Mouse (Mus musculus): ENCODE data around the gene Pik3r4.
"Not testable (repeated sequence)": the region's sequence is repeated elsewhere in the genome, so short reads cannot be mapped to it uniquely, and the experiment has no call there.

Pik3r4 gene

GRCm38 (mm10) chr9:105642460-105643371, at the start of gene Pik3r4:
Gene Pik3r4, plus strand, starts transcription at chr9:105642978.
- peak; percentile 86 for DNase-seq (ENCODE audit: low spot score)

DNA sequence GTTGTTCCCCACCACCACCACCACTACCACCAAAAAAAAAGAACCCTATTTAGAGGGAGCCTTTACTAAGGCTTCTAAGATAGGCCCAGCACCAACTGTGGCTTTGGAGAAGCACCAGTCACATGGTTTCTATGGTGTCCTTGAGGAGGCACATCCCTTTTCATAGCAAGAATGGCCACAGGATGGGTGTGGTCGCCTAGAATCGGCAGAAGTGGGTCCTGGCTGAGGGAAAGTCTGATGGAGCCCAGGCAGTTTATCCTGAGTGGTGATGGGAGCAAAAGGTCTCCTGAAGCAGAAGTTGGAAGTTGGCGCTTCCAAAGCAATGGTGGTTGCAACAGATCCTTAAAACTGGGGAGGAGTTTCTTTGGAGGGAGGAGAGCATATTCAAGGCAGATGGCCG, 43.9 kb upstream of the Pik3r4 start:
- DNase-seq (ENCODE audit: low spot score): no peak

GRCm38 (mm10) chr9:105611980-105612771, 30.6 kb upstream of the Pik3r4 start:
- DNase-seq (ENCODE audit: low spot score): peak; percentile 33

DNA sequence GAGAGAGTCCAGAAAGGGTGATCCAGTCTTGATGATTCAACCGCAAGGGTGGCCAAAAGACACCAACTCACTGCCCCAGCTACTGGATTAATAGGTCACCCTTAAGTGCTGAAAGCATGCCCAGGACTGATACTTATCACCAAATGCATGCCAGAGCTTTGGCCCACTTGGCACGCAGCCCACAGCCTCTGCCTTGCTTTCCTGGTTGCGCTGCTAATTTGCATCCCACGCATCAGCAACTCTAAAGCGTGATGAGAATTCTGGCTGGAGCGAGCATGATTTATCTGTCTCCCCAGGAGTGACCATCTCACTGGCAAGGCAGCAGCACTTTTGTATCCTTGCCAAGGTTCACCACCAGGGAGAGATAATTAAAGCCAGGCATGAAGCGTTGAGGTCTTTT, 29.9 kb upstream of the Pik3r4 start:
- DNase-seq (ENCODE audit: low spot score): no peak

- DNase-seq (ENCODE audit: low spot score): no peak
Measured at GRCm38 (mm10) chr9:105615952-105616351, 26.8 kb upstream of the Pik3r4 start.

DNA sequence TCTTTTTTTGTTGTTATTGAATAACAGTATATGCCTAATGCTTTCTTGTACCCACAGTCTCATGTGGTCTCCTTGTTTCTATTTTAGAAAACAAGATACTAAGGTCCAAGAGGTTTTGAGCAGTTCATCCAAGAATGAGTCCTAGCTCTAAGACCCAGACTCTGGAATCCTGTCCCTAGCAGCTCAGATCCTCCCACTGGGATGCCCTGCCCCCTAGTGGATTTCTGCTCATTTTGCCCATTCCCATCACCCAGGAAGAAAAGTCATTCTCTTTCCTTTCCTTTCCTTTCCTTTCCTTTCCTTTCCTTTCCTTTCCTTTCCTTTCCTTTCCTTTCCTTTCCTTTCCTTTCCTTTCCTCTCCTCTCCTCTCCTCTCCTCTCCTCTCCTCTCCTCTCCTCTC, 25.5 kb upstream of the Pik3r4 start:
- peak; percentile 26 for DNase-seq (ENCODE audit: low spot score)

- DNase-seq (ENCODE audit: low spot score): peak; percentile 27
Measured at GRCm38 (mm10) chr9:105633961-105634360, 8.8 kb upstream of the Pik3r4 start.

DNA sequence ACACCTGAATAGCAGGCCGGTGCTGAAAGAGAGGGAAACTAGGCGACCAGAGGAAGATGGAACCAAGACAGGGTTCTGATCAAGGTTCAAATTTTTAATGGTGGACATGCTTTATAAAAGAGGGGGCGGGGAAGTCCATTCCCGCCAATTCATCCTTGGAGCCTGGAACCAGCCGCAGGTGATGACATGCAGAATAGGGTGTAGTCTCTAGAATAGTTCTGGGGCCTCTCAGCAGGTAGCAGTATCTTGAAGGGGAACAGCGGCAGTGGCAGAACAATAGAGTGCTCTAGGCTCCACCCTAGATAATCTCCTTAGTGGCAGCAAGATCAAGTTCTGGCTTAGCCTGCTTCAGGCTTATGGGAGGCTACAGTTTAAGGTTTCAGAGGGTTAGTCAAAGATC, 1.4 kb upstream of the Pik3r4 start:
- not testable (repeated sequence) for DNase-seq (ENCODE audit: low spot score)

DNA sequence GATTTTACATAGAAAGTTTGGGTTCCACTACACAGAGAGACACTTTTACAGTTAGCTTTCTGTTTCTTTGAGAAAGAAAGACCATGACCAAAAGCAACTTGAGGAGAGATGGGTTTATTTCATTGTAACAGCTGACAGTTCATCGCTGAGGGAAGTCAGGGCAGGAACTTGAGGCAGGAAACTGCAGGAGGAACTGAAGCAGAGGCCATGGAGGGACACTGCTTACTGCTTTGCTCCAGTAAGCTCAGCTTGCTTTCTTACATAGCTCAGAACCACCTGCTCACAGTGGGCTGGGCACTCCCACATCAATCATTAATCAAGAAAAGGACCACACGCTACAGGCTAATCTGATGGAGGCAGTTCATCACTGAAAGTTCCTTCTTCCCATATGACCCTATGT, 13.4 kb downstream of the Pik3r4 start:
- DNase-seq (ENCODE audit: low spot score): no peak

GRCm38 (mm10) chr9:105658216-105658615, 15.4 kb downstream of the Pik3r4 start:
- DNase-seq (ENCODE audit: low spot score): no peak

DNA sequence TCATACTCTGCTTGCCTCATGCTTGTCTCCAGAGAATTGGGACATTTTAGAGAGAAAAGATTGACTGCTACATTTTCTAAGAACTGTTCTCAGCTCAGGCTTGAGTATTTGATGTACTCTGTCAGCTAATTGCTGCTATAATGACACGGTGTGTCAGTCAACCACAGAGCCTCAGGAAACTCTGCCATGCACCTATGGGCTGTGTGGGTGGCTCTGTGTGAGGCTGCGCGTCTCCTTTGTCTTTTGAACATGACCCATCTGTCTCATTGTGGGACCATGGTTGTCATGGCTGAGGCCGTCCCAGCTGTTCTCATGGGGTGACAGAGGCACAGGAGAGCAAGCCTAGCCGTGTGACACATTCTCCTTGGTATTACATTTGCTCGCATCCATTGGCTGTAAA, 17.1 kb downstream of the Pik3r4 start:
- DNase-seq (ENCODE audit: low spot score): peak; percentile 40

- DNase-seq (ENCODE audit: low spot score): no peak
Measured at GRCm38 (mm10) chr9:105665269-105665668, 22.5 kb downstream of the Pik3r4 start.

- DNase-seq (ENCODE audit: low spot score): no peak
Measured at GRCm38 (mm10) chr9:105670916-105671315, 28.1 kb downstream of the Pik3r4 start.

- no peak for DNase-seq (ENCODE audit: low spot score)
Measured at GRCm38 (mm10) chr9:105672032-105672431, 29.3 kb downstream of the Pik3r4 start.

DNA sequence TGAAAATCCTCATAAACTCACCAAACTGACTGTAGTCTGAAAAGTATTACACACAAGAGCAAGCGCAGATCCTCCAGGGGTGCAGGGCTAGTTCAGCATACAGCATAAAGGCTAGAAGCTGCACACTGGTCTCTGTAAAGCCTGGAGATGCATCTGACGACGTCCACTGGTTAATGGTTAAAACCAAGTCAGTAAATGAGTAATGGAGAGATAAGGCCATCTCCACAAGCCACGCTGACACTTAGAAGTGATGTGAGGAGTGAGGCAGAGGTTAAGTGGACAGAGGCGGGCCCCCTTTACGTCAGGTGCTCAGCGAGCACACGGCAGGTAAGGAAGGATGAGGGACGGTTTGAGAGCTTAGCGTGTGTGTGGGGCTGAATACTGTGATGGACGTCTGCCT, 33.2 kb downstream of the Pik3r4 start:
- no peak for DNase-seq (ENCODE audit: low spot score)

DNA sequence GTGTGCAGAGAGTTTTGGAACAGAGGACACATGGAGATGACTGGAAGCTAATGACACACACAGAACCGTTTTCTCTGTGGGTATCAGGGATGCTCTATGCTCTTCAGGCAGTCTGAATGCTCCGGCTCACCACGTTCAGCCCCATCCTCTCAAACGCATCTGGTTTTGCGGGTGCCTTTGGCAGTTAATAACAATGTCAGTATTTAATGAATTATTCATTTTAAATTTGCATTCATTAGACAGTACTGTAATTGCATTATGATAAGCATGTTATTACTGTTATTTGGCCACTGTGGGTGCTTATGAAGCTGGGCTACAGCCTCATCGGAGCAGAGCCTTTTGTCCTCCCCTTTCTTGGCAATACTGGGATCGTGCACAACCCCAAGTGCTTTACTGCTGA, 38.6 kb downstream of the Pik3r4 start:
- no peak for DNase-seq (ENCODE audit: low spot score)

DNA sequence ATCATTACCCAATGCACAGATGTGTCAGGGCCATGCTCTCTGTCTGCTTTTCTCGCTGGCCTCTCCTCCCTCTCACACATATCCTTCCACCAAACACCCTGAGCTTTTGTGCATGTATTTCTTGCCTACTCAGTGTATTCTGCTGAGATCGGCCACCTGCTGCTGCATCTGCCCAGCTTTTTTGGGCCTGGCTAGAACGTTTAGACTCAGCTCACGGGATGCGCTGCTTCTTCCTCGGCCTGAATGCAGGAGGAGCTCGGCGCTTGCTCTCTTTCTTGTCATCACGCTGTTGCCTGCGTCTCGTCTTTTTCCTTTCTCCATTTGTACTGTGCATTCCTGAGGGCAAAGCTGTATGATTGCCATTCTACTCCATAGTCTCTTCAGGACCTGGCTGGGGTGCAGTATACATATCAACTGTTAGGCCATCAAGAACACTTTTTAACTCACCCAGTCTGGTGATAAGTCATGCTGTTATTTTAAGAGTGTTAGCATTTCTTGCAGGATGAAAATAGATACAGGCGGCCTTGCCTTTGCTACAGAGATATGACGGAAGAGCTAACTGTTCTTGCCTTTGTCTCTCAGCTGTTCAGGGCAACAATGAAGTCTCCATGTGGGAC, 41.9 kb downstream of the Pik3r4 start:
- no peak for DNase-seq (ENCODE audit: low spot score)

- no peak for DNase-seq (ENCODE audit: low spot score)
Measured at GRCm38 (mm10) chr9:105689485-105689884, 46.7 kb downstream of the Pik3r4 start.

- DNase-seq (ENCODE audit: low spot score): peak; percentile 67
Measured at GRCm38 (mm10) chr9:105692472-105692871, 49.7 kb downstream of the Pik3r4 start.

DNA sequence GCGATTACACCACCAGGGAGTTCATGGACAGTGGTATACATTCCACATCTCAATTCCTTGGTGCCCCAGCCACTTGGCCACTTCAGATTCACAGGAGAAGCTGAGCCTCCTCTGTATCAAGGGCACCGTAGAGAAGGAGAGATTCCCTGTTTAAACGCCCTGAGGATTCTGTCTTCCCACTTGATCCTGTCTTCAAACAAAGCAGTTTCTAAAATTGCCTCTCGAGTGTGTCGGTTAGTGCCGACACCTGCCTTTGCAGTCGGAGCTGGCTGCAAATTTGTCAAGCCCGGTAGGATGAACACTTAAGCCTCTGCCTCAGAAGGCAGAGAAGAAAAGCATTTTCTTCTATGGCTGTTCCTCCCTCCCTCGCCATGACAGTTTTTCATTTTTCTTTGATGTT, 50.3 kb downstream of the Pik3r4 start:
- DNase-seq (ENCODE audit: low spot score): no peak

- no peak for DNase-seq (ENCODE audit: low spot score)
Measured at GRCm38 (mm10) chr9:105693854-105694253, 51.1 kb downstream of the Pik3r4 start.

DNA sequence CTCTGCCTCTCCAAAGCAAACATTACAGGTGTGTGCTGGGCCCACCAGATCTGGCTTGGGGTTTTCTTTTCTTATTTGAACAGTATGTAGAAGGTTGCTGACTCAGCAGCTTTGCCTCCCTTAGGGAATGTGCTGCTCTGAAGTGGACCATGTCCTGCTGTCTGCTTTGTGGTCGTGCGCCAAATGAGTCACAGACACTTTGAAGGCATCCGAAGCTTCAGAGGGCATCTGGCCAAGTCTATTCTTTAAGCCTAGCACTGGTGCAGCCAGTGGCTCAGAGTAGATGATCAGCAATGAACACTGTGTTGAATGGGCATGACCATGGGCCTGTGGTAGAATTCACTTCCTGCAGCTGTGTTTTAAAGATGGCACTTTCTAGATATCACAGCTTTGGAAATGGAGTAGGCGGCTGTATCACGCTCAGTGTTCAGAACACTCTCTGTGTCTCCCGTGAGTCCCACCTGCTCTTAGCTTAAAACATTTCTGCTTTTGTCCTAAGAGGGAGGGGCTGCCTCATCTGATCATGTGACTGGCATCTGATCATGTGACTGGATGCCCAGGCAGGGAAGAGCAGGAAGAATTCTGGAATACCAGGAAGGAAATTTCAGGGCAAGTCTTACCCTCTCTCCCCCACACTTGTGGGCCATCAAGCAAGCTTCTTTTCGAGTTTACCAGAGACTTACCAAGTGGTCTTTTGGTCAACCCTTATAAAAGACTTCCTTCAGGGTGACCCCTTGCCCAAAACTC, 54.2 kb downstream of the Pik3r4 start:
- no peak for DNase-seq (ENCODE audit: low spot score)
